ENCODE assay signal across 22 mouse cellular contexts in the genomic region with DNA sequence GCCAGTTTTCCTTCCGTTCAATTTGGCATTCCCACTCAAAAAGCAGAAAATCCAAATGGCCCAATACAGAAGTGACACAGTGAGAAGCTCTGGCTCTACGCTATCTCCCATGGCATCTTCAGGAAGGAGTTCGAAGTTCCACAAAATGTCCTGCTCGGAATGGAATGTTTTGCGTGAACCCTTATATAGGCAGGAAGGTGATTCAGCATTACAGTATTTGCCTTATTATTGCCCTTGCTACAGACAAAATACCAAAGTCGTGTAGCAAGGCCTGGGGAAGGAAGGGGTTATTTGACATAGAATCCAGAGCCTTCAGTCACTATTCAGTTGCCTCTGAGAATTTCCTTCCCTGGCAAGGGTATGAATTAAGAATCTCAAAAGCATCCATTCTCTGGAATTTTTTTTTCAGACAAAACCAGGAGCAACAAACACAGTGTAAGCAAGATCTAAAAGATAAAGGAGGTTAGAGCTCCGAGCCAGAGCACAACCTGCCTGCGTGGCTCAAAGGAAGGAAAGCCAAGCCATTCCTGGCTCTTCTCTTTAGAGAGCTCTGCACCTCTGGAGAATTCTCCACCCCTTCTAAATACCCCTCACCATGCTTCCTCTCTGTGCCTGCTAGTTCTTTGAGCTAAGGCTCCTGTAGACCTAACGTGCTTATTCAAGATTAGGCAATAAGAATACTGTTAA. TPM values are rescaled to one million over a fixed set of nuclear protein-coding genes. Genes with fewer than 3 reads are reported as not detected.
DNase-seq lines count a peak whose midpoint lies in the region; ATAC-seq and TF ChIP-seq lines count a peak whose summit lies in the region.
"Had no signal": no experiment of that assay in that cellular context is flagged by ENCODE, and none has a peak within 500 bp of the region (broad histone marks: within the 10 kb centered on the region; RNA-seq: fewer than 3 reads in every experiment).

No protein-coding gene starts in this region.

- H3K9me3 ChIP-seq in kidney, postnatal 0 days (replicated peaks; ENCODE audit: low read length): no peaks in the 10 kb centered on the region
- no peaks in the 10 kb centered on the region for H3K9me3 ChIP-seq in limb, embryonic 10.5 days (replicated peaks)
- H3K9me3 ChIP-seq: embryonic facial prominence, embryonic 15.5 days; forebrain, embryonic 15.5 days; G1E; heart, embryonic 10.5 days had no signal

- no peak for TF ChIP-seq CTCF in heart, adult 2 months (IDR thresholded peaks at IDR 0.05)
- TF ChIP-seq CTCF in kidney, postnatal 0 days (IDR thresholded peaks at IDR 0.05; ENCODE audit: low read depth): no peak

- no peak for ATAC-seq in kidney, postnatal 0 days (replicated peaks; ENCODE audit: low FRiP score, low read depth)
- ATAC-seq: activated CD4-positive, CD25-positive, alpha-beta regulatory T cell, adult 4 months; CD4-positive, CD25-positive, alpha-beta regulatory T cell, adult 4 months; forebrain, embryonic 15.5 days; hindbrain, embryonic 16.5 days; inflammation-experienced regulatory T-cells, adult 6 months had no signal

- H3K27ac ChIP-seq in heart, adult 2 months: peak overlapping the region; percentile 4; the same call in 1 of the 2 replicates
- H3K27ac ChIP-seq in kidney, postnatal 0 days: no peak overlapping the region
- H3K27ac ChIP-seq in limb, embryonic 10.5 days: no peak overlapping the region
- H3K27ac ChIP-seq: embryonic facial prominence, embryonic 15.5 days; forebrain, embryonic 15.5 days; heart, embryonic 10.5 days had no signal

- DNase-seq in heart, adult 2 months: no peak
- DNase-seq in heart, postnatal 10 days: no peak
- peak; percentile 22 for DNase-seq in kidney, postnatal 0 days (ENCODE audit: low spot score)
- no peak for DNase-seq in kidney, adult 18-20 months
- DNase-seq in NIH3T3 (ENCODE audit: low read depth): peak; percentile 70
- DNase-seq in limb, embryonic 10.5 days (ENCODE audit: low spot score): peak; percentile 5
- DNase-seq in spleen, postnatal 36 days (ENCODE audit: low spot score in 2 of 2): no peak
- DNase-seq: adrenal gland, postnatal 14 days; B cell, adult 2 months; cerebellum, adult 8-10 months; cerebellum, postnatal 14 days; embryo, embryonic 11 days; gastrocnemius, postnatal 10 days; kidney, adult 8-10 months had no signal

- H3K4me1 ChIP-seq in heart, adult 2 months (ENCODE audit: control insufficient read depth, insufficient read depth, low read length): no peaks in the 10 kb centered on the region; the same call in 1 of the 2 replicates
- H3K4me1 ChIP-seq in kidney, postnatal 0 days (replicated peaks; ENCODE audit: insufficient read depth, low read length): no peaks in the 10 kb centered on the region
- no peaks in the 10 kb centered on the region for H3K4me1 ChIP-seq in limb, embryonic 10.5 days
- H3K4me1 ChIP-seq: embryonic facial prominence, embryonic 15.5 days; forebrain, embryonic 15.5 days had no signal

- peaks cover 17% of the 10 kb centered on the region for H3K36me3 ChIP-seq in heart, adult 2 months (ENCODE audit: control insufficient read depth, insufficient read depth, low read length)
- no peaks in the 10 kb centered on the region for H3K36me3 ChIP-seq in kidney, postnatal 0 days (ENCODE audit: insufficient read depth, low read length)
- 0 out of 2 replicates have a peak, but pooled peaks cover 3% of the 10 kb centered on the region for H3K36me3 ChIP-seq in limb, embryonic 10.5 days
- H3K36me3 ChIP-seq: forebrain, embryonic 15.5 days had no signal

- no peak for TF ChIP-seq POLR2A in heart, adult 2 months (IDR thresholded peaks at IDR 0.05; ENCODE audit: insufficient read depth, low read depth, low read length)

- 0 out of 2 replicates have a peak, but pooled peaks cover 3% of the 10 kb centered on the region for H3K79me2 ChIP-seq in heart, adult 2 months (replicated peaks; ENCODE audit: control insufficient read depth, insufficient read depth, low read length)

- no peak overlapping the region for H3K9ac ChIP-seq in heart, adult 2 months (ENCODE audit: low read depth, low read length)
- no peak overlapping the region for H3K9ac ChIP-seq in kidney, postnatal 0 days (ENCODE audit: low read depth, low read length)
- H3K9ac ChIP-seq: embryonic facial prominence, embryonic 15.5 days; forebrain, embryonic 15.5 days had no signal

- no peak overlapping the region for H3K4me2 ChIP-seq in kidney, postnatal 0 days (ENCODE audit: low read length)
- H3K4me2 ChIP-seq: embryonic facial prominence, embryonic 15.5 days; forebrain, embryonic 15.5 days had no signal

- no peaks in the 10 kb centered on the region for H3K27me3 ChIP-seq in heart, adult 2 months (ENCODE audit: control insufficient read depth, insufficient read depth, low read length)
- H3K27me3 ChIP-seq in kidney, postnatal 0 days (ENCODE audit: insufficient read depth, low read length): no peaks in the 10 kb centered on the region
- no peaks in the 10 kb centered on the region for H3K27me3 ChIP-seq in limb, embryonic 10.5 days (ENCODE audit: low read depth, poor library complexity, severe bottlenecking)
- H3K27me3 ChIP-seq: embryonic facial prominence, embryonic 15.5 days; forebrain, embryonic 15.5 days had no signal

- WGBS in heart, adult 2 months: 49% methylated on average over 9 of the region's 9 CpGs
- WGBS in kidney, postnatal 0 days: 55% methylated on average over 9 of the region's 9 CpGs
- 76% methylated on average over 9 of the region's 9 CpGs for WGBS in limb, embryonic 10.5 days

- no peak for TF ChIP-seq EP300 in heart, adult 2 months (IDR thresholded peaks at IDR 0.05; ENCODE audit: insufficient read depth, low read depth, low read length)

- no peak overlapping the region for H3K4me3 ChIP-seq in heart, adult 2 months
- no peak overlapping the region for H3K4me3 ChIP-seq in kidney, postnatal 0 days (replicated peaks; ENCODE audit: low read depth, low read length)
- no peak overlapping the region for H3K4me3 ChIP-seq in limb, embryonic 10.5 days
- H3K4me3 ChIP-seq: embryonic facial prominence, embryonic 15.5 days; forebrain, embryonic 15.5 days; heart, embryonic 10.5 days had no signal

- intact Hi-C loops in heart, adult 2 months (cut with DNase I): no loop called here
- intact Hi-C loops in heart, postnatal 10 days (cut with DNase I): no loop called here

RNA-seq across cellular contexts. Expression of gene Fez2, which starts 25.4 kb away (rescaled TPM):
- total RNA-seq in heart, adult 2 months (2021): 10 to 100 TPM; 76.7 to 80.1 TPM
- polyA plus RNA-seq in heart, adult 2 months (2012; rRNA removed): 50.4 and 79.4 TPM in 2 replicates
- 10 to 100 TPM; 80.8 to 85.0 TPM for total RNA-seq in heart, postnatal 10 days (2021)
- 46.5 and 47.7 TPM in 2 replicates for polyA plus RNA-seq in kidney, postnatal 0 days (2015; fragmentation: Nextera tagmentation; extraction: Ambion mirVana)
- 33.3 and 39.2 TPM in 2 replicates for polyA plus RNA-seq in limb, embryonic 10.5 days (2016; fragmentation: Nextera tagmentation; extraction: Ambion mirVana)

Comparison
In these comparisons a context has a peak if more than half of its experiments do, and no peak if none do; other contexts are left out.
1. DNase-seq: peak in kidney, postnatal 0 days (single experiment), NIH3T3 (single experiment) and limb, embryonic 10.5 days (single experiment); none in heart, adult 2 months (0 of 2), heart, postnatal 10 days (0 of 2), kidney, adult 18-20 months (single experiment) and spleen, postnatal 36 days (0 of 2).